Mouse (Mus musculus) stomach, embryonic 15.5 days (tissue): ENCODE results near the gene Cdc42ep2. TPM values are rescaled to one million over a fixed set of nuclear protein-coding genes. Genes with fewer than 3 reads are reported as not detected.
A peak's percentile ranks its signal among the peaks of the same experiment; 100 is the strongest.
"Not testable (repeated sequence)": the region's sequence is repeated elsewhere in the genome, so short reads cannot be mapped to it uniquely, and the experiment has no call there.

ENCODE experiments used
- ATAC-seq: fragments of 200-750 bp; cut with Nextera tagmentation; 2 replicates; pipeline ENCODE4 v1.8.0; 2017; ENCODE audit warnings: low read depth, moderate number of reproducible peaks, moderate TSS enrichment; ENCODE audit not compliant: insufficient read depth, low FRiP score
- H3K27ac ChIP-seq: fragments of 300-500 bp; sonication (generic); 2 replicates; pipeline ENCODE4 v1.5.1; 2015; ENCODE audit warnings: mild to moderate bottlenecking, inconsistent platforms
- H3K27me3 ChIP-seq: fragments of 300-500 bp; sonication (generic); replicated peaks from 2 replicates; pipeline ENCODE4 v1.6.1; 2015; ENCODE audit warnings: inconsistent platforms
- H3K36me3 ChIP-seq: fragments of 300-500 bp; sonication (generic); 2 replicates; pipeline ENCODE4 v1.6.1; 2015; ENCODE audit warnings: inconsistent platforms
- H3K4me1 ChIP-seq: fragments of 300-500 bp; sonication (generic); 2 replicates; pipeline ENCODE4 v1.6.1; 2015; ENCODE audit warnings: inconsistent platforms
- H3K4me2 ChIP-seq: fragments of 300-500 bp; sonication (generic); 2 replicates; pipeline ENCODE4 v1.6.1; 2015; ENCODE audit warnings: mild to moderate bottlenecking, inconsistent platforms
- H3K4me3 ChIP-seq: fragments of 300-500 bp; sonication (generic); replicated peaks from 2 replicates; pipeline ENCODE4 v1.5.1; 2015; ENCODE audit warnings: inconsistent platforms
- H3K9ac ChIP-seq: fragments of 300-500 bp; sonication (generic); 2 replicates; pipeline ENCODE4 v1.6.1; 2015; ENCODE audit warnings: inconsistent platforms
- H3K9me3 ChIP-seq: fragments of 300-500 bp; sonication (generic); 2 replicates; pipeline ENCODE4 v1.6.1; 2016; ENCODE audit warnings: inconsistent platforms
- WGBS: fragments of 180-500 bp; shearing (Covaris S2); methylation state at CpG from one replicate; pipeline ENCODE4 v1.1.7; 2015; 5-methylcytosine and 5-hydroxymethylcytosine counted together
- polyA plus RNA-seq: library from polyadenylated mRNA; unstranded; fragments of >200 nt; fragmentation: Nextera tagmentation; extraction: Ambion mirVana; gene quantifications from 2 replicates; pipeline ENCODE4 v1.2.1, GENCODE M21; 2015

Gene Cdc42ep2
- polyA plus RNA-seq, 1 experiment from 2014 or later: 11.0 TPM

DNA sequence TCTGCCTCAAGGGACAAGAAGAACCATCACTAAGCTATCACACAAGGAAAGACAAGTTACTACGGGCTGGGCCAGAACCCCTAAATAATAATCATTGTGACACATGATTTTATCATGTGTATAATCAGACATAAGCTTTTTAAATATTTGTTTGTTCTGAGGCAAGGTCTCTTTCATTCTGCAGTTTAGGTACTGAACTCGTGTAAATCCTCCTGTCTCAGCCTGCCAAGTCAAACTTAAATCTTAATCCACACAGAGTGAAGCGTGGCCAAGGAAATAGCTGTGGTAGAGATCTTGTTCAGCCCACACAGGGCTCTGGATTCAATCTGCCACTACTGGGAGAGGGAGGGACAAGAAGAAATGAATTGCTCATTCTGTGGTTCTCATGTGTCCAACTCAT lies 17.3 kb downstream of the Cdc42ep2 start:
- 82% methylated on average over 3 of the region's 3 CpGs for WGBS
- Histone ChIP-seq H3K27ac (no peak overlapping the region), H3K27me3 (no peaks in the 10 kb centered on the region), H3K9me3 (no peaks in the 10 kb centered on the region), H3K4me2 (no peak overlapping the region), H3K4me1 (peaks cover 16% of the 10 kb centered on the region), H3K9ac (no peak overlapping the region), H3K36me3 (peaks cover 39% of the 10 kb centered on the region), H3K4me3 (no peak overlapping the region)
- ATAC-seq: no peak

DNA sequence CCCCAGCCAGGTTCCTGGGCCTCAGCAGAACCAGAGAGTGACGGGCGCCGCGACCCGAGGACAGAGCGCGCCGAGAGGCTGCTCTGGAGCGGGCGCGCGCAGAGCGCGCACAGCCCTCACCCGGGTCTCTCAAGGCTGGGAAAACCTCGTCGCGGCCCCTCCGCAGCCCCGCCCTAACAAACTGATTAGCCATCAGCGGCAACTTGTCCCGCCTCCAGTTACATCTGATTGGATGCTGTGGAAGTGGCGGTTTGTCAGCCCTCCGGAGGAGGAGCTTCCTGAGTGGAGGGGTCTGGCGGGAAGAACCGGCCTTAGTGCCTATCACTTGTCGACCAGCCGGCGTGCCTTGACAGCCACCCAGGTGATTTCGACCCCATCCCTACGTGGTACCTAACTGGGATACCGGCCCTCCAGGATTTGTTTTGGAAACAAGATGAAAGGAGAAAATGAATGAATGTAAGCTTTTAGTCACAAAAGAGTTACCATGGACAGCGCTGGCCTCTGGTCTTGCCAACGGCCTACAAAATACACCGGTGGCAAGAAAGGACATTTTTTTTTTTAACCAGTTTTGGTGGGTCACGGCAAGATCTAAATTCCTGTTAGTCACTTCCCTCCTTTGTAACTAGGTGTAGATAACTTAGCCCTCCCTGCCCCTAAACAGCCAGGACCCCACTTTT lies 30.5 kb downstream of the Cdc42ep2 start, which contains the start of gene Tigd3:
TSS of gene Tigd3 (minus strand) at position 148 of the 677 bp plus-strand sequence.
- H3K36me3 ChIP-seq: peaks cover 16% of the 10 kb centered on the region
- peak within 1 kb of the TSS; percentile 57 for H3K9ac ChIP-seq
- H3K9me3 ChIP-seq: no peaks in the 10 kb centered on the region
- H3K4me3 ChIP-seq: peak within 1 kb of the TSS; percentile 58
- 0 out of 2 replicates have a peak, but pooled peaks cover 5% of the 10 kb centered on the region for H3K4me1 ChIP-seq
- H3K27me3 ChIP-seq: no peaks in the 10 kb centered on the region
- peak within 1 kb of the TSS; percentile 90 for H3K4me2 ChIP-seq
- no peak within 1 kb of the TSS for H3K27ac ChIP-seq
- ATAC-seq: peak; percentile 96
- WGBS: 3% methylated on average over 36 of the region's 36 CpGs

DNA sequence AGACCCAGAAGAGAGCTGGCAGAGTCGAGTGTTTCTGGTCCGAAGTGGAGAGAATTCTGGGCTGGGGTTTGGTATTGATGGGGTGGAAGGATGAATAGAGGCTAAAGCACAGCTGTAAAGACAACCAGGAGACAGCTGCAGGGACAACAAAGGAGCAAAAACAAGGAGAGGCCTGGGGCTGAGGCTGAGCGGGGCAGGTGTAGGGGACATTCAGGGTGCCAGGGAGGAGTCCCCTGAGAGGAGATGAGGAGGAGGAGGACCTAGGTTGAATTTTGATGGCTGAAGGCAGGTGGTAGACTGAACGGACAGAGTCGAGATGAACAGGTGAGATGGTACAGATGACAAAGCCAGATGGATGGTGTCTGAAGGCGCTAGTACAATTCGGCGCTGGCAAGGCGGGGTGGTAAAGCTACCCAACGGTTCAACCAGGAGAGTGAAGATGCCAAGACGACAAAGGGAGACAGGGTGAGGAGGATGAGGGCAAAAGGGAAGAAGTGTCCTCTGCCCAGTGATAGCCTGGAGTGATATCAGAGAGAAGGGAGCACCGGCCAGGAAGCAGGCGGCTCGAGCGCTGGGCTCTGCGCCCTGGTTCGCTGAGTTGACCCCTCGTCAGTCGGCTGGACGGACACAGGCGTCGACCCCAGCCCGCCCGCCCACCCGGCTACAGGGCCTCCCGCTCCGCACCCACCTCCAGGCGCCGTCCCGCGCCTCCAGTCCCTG lies 31.2 kb downstream of the Cdc42ep2 start:
- 7% methylated on average over 31 of the region's 31 CpGs for WGBS
- Histone ChIP-seq H3K4me2 (peak overlapping the region; percentile 90), H3K9me3 (no peaks in the 10 kb centered on the region), H3K27me3 (no peaks in the 10 kb centered on the region), H3K9ac (peak overlapping the region; percentile 57), H3K27ac (no peak overlapping the region), H3K4me1 (0 out of 2 replicates have a peak, but pooled peaks cover 5% of the 10 kb centered on the region), H3K4me3 (peak overlapping the region; percentile 58), H3K36me3 (peaks cover 12% of the 10 kb centered on the region)
- no peak; the same call in 1 of the 2 replicates for ATAC-seq

DNA sequence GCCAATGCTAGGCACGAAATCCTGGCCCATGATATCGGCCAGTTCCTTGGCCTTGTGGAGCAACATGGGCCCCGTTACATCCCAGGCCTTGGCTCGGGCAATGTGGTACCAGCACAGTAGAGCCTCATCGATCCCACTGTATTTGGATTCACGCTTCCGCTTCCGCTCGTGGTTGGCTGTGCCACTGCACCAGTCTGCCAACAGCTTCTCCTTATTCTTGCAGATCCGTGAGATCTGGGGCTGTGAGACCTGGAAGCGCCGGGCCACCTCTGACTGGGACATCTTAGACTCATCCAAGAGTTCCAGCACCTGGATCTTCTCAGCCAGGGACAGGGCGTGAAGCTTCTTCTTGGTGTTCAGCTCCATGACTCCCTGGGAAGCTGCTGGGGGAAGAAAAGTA lies 31.9 kb downstream of the Cdc42ep2 start:
- Histone ChIP-seq H3K9me3 (no peaks in the 10 kb centered on the region), H3K4me1 (0 out of 2 replicates have a peak, but pooled peaks cover 5% of the 10 kb centered on the region), H3K4me2 (peak overlapping the region; percentile 90; the same call in 1 of the 2 replicates), H3K27me3 (no peaks in the 10 kb centered on the region), H3K4me3 (no peak overlapping the region), H3K27ac (no peak overlapping the region), H3K9ac (no peak overlapping the region), H3K36me3 (peaks cover 8% of the 10 kb centered on the region; the same call in 1 of the 2 replicates)
- ATAC-seq: no peak
- 95% methylated on average over 13 of the region's 13 CpGs for WGBS

DNA sequence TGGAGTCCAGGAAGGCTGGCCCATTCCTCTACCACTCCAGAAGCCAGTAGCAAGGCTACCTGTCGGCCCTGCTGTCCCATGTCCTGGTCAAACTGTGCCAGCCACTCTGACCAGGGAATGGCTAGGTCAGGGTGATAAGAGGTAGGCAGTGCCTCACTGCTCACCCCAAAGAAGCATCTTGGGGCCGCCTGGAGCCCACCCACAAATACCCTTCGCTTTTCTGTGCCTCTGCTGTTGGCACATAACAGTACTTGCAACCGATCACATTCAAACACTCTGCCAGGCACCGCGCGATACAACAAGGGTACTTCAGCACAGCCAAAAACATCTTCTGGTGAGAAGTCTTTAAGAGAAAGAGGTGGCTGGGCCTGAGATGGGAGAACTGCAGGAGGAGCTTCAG lies 32.4 kb downstream of the Cdc42ep2 start:
- no peaks in the 10 kb centered on the region for H3K27me3 ChIP-seq
- no peak overlapping the region for H3K9ac ChIP-seq
- no peak overlapping the region for H3K27ac ChIP-seq
- no peak overlapping the region for H3K4me2 ChIP-seq
- no peaks in the 10 kb centered on the region for H3K9me3 ChIP-seq
- WGBS: 93% methylated on average over 7 of the region's 7 CpGs
- 0 out of 2 replicates have a peak, but pooled peaks cover 5% of the 10 kb centered on the region for H3K4me1 ChIP-seq
- ATAC-seq: no peak
- H3K36me3 ChIP-seq: peaks cover 8% of the 10 kb centered on the region; the same call in 1 of the 2 replicates
- H3K4me3 ChIP-seq: no peak overlapping the region

DNA sequence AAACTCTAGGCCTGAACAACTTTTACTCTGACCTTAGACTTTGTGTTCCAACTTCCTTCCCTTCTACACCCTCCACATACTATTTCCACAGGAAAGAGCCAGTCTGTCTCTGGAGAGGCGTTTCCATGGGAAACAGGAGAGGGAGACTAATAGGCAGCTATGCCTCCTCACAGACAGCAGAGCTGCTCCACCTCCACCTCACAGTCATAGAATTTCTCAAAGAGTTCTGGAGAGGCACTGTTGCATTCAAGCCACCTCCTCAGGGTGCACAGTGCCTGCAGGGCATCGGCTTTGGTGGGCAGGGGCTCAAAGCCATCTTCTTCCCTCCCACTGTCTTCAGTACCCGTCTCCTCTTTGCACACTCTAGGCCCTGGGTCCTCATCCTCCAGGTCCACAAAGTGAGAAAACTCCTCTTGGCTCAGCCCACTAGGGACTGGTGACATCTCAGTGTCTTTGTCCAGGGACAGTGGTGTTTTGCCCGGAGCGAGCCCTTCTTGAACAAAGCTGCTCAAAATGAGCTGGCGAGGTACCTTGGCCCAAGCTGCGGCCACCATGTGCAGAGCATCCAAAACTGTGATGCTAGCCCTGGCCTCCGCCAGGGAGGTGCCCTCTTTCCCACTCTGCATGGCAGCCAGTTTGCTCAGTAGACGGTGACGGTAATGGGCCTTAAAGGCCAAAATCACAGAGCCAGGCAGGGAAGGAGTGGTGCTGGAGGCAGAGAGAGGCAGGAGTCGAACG lies 32.9 kb downstream of the Cdc42ep2 start:
- peaks cover 6% of the 10 kb centered on the region; the same call in 1 of the 2 replicates for H3K36me3 ChIP-seq
- H3K27me3 ChIP-seq: no peaks in the 10 kb centered on the region
- WGBS: 91% methylated on average over 12 of the region's 12 CpGs
- H3K4me1 ChIP-seq: peaks cover 5% of the 10 kb centered on the region; the same call in 1 of the 2 replicates
- H3K4me3 ChIP-seq: no peak overlapping the region
- H3K27ac ChIP-seq: no peak overlapping the region
- H3K9me3 ChIP-seq: no peaks in the 10 kb centered on the region
- no peak overlapping the region for H3K4me2 ChIP-seq
- H3K9ac ChIP-seq: no peak overlapping the region
- ATAC-seq: no peak

DNA sequence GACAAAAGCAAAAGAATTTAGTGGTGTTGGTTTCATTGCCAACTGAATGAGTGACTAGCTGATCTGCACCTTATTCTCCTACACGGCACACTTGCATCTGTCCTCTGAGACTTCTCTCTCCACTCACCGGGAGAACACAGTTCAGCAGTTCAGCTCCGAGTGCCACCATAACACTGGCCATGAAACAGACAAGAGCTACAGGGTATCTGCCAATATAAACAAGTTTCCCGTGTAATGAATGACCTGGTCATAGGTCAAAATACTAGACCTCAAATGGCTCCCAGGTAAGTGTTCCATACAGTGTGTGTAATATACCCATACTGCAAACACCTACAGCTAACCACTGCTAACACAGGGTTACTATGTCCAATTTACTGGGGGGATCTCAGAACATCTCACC lies 35.4 kb downstream of the Cdc42ep2 start:
- Histone ChIP-seq H3K4me1 (peaks cover 5% of the 10 kb centered on the region; the same call in 1 of the 2 replicates), H3K9ac (no peak overlapping the region), H3K9me3 (no peaks in the 10 kb centered on the region)

DNA sequence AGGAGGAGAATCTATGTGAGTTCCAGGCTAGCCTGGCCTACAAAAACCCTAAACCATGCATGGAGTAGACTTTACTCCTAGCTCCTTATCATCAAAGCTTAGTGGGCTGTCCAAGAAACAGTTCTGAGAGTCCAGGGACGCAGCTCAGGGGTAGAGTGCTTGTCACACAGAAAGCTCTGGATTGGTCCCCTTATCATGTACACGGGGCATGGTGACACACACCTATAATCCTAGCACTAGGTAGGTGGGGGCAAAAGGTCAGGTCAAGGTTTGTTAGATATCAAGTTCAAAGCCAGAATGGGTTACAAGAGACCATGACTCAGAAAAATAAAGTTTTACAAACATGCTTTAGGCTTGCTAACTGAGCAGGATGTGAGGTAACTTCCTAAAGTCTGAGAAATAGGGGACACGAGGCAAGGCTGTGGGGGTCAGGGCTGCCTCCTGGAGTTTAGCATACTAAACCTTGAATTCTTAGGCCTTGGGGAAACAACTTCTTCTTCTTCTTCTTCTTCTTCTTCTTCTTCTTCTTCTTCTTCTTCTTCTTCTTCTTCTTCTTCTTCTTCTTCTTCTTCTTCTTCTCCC lies 37.3 kb downstream of the Cdc42ep2 start:
- Histone ChIP-seq H3K27ac (no peak overlapping the region), H3K27me3 (no peaks in the 10 kb centered on the region), H3K9ac (no peak overlapping the region), H3K36me3 (no peaks in the 10 kb centered on the region), H3K4me2 (no peak overlapping the region), H3K4me1 (no peaks in the 10 kb centered on the region; the same call in 1 of the 2 replicates), H3K9me3 (no peaks in the 10 kb centered on the region), H3K4me3 (no peak overlapping the region)
- WGBS: 64% methylated on average over 3 of the region's 3 CpGs
- ATAC-seq: no peak

More for the DNA sequence above, 35.4 kb downstream of the Cdc42ep2 start:
- no peak overlapping the region for H3K4me3 ChIP-seq
- H3K27ac ChIP-seq: no peak overlapping the region
- H3K4me2 ChIP-seq: no peak overlapping the region
- H3K36me3 ChIP-seq: no peaks in the 10 kb centered on the region
- 38% methylated on average over 4 of the region's 4 CpGs for WGBS
- H3K27me3 ChIP-seq: no peaks in the 10 kb centered on the region
- no peak for ATAC-seq

DNA sequence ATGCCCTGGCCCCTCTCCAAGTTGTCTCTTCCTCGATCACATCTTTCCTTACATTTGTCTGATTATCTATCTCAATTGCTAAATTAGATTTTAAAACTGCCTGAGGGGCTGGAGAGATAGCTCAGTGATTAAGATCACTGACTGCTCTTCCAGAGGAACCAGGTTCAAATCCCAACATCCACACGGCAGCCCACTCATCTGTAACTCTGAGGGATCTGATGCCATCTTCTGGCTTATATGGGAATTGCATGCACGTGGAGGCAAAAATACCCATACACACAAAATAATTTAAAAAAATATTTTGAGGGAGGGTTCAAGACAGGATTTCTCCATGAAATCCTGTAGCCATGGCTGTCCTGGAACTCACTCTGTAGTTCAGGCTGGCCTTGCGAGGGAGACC lies 38.8 kb downstream of the Cdc42ep2 start:
- Histone ChIP-seq H3K4me2 (no peak overlapping the region), H3K9ac (no peak overlapping the region)

DNA sequence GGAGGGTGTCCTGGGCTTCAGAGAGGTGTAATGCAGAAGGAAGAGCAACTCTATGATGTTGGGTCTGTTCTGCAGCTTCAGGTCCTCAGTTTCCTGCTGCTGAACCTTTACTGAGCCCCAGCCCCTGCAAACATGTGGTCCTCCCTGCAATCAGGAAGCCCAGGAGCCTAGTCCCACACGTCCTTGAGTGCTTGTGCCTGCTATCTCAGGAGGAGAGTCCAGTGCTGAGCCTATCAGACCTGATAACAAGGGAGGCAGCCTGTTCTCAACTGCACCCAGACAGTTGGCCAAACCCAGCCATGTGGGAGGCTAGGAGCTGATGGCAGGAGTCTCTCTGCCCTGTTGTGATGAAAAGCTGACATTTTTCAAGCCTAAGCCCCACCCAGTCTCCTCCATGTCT lies 40.7 kb downstream of the Cdc42ep2 start:
- no peaks in the 10 kb centered on the region for H3K9me3 ChIP-seq
- H3K27ac ChIP-seq: no peak overlapping the region
- no peaks in the 10 kb centered on the region; the same call in 1 of the 2 replicates for H3K4me1 ChIP-seq
- H3K27me3 ChIP-seq: no peaks in the 10 kb centered on the region
- no peak overlapping the region for H3K9ac ChIP-seq
- peak; percentile 68; the same call in 1 of the 2 replicates for ATAC-seq
- no peak overlapping the region for H3K4me2 ChIP-seq
- 28% methylated on average over 1 of the region's 1 CpGs for WGBS
- H3K4me3 ChIP-seq: no peak overlapping the region
- no peaks in the 10 kb centered on the region for H3K36me3 ChIP-seq

More for the DNA sequence above, 38.8 kb downstream of the Cdc42ep2 start:
- Histone ChIP-seq H3K36me3 (no peaks in the 10 kb centered on the region), H3K27me3 (no peaks in the 10 kb centered on the region), H3K4me3 (no peak overlapping the region), H3K9me3 (no peaks in the 10 kb centered on the region), H3K27ac (no peak overlapping the region), H3K4me1 (no peaks in the 10 kb centered on the region; the same call in 1 of the 2 replicates)
- WGBS: 61% methylated on average over 4 of the region's 4 CpGs
- no peak for ATAC-seq

DNA sequence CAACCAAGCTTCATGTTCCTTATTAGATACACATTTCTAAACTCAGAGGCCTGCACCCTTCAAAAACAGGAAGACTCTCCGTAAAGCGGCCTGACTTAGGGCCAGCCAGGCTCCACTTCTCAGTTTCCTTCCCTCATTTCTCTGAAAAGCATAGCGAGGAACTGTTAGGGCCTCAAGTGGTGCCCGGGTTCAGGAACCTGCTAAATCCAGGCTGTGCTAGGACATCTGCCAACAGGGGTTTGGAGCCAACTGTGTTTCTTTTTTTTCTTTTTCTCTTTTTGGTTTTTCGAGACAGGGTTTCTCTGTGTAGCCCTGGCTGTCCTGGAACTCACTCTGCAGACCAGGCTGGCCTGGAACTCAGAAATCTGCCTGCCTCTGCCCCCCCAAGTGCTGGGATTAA lies 42.5 kb downstream of the Cdc42ep2 start:
- 74% methylated on average over 5 of the region's 5 CpGs for WGBS
- H3K9ac ChIP-seq, H3K4me3 ChIP-seq, H3K4me2 ChIP-seq, H3K9me3 ChIP-seq, ATAC-seq, H3K36me3 ChIP-seq, H3K27ac ChIP-seq, H3K27me3 ChIP-seq: not testable (repeated sequence)
- peaks cover 12% of the 10 kb centered on the region; the same call in 1 of the 2 replicates for H3K4me1 ChIP-seq
